Mouse (Mus musculus) CD8-positive naive resting alpha-beta T cell, adult 2 months (primary cell): ENCODE measurements around the gene A630073D07Rik.
"Not testable (repeated sequence)": the region's sequence is repeated elsewhere in the genome, so short reads cannot be mapped to it uniquely, and the experiment has no call there.

Experiments used
- DNase-seq, 2 experiments: peaks; one replicate each; pipeline ENCODE4 v3.0.0; 2022; ENCODE audit warnings: low read depth in 2 of 2, low spot score in 2 of 2

Gene A630073D07Rik

GRCm38 (mm10) chr6:132651426-132651825 lies at the start of gene A630073D07Rik:
Gene A630073D07Rik (minus strand): TSS chr6:132651526.
- DNase-seq: no peak

- DNase-seq: no peak
Observed at GRCm38 (mm10) chr6:132700907-132701306, 49.6 kb upstream of the A630073D07Rik start, which contains the start of gene Tas2r121. Gene Tas2r121 (minus strand): TSS chr6:132701007.

DNA sequence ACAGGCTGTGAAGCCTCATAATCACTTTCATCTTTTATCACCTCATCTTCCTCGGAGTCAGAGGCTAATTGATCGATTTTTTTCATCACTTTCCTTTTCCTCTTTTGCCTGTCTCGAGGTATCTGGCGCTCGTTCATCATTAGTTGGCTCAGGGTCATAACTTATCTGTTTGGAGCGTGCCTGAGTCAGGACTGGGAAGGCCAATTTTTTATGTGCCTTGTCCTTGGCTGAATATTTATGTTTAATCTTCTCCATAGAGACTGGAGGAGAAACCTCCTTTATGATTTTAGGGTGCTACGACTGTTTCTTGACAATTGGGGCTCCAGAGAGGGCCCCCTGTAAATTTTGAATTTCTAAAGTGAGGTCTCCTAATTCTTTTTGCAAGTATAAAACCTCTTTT lies 40.3 kb upstream of the A630073D07Rik start:
- not testable (repeated sequence) for DNase-seq

DNA sequence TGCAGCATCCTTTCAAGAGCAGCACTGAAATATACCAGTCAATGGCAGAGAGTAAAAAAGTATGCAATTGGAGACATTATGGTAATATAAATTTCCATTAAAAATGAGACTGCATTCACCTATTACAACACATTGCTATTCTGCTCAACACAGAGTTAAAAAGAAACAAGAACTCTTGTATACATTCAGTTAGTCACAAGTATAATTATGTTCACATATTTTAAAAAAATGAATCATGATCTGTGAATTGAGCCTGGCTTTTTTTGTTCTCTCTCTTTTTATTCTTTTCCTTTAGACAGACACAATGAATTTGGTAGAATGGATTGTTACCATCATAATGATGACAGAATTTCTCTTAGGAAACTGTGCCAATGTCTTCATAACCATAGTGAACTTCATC lies 5.3 kb upstream of the A630073D07Rik start, which contains the start of gene Tas2r120:
Gene Tas2r120 (plus strand): TSS at position 301 of the 400 bp plus-strand sequence.
- DNase-seq: no peak

GRCm38 (mm10) chr6:132649399-132649798 lies 1.9 kb downstream of the A630073D07Rik start:
- no peak for DNase-seq

- DNase-seq: not testable (repeated sequence)
Observed at GRCm38 (mm10) chr6:132595613-132596012, 55.7 kb downstream of the A630073D07Rik start, which contains the start of gene Prp2. Gene Prp2 (plus strand): TSS chr6:132595913.
